Mouse (Mus musculus): ENCODE measurements at regions not wholly inside any gene's neighbourhood (a gene's known extent, or its start where the extent isn't known, plus 50 kb on each side); places are given as distances from the start of the nearest gene placed in this dataset.
A peak's percentile ranks its signal among the peaks of the same experiment; 100 is the strongest.

DNA sequence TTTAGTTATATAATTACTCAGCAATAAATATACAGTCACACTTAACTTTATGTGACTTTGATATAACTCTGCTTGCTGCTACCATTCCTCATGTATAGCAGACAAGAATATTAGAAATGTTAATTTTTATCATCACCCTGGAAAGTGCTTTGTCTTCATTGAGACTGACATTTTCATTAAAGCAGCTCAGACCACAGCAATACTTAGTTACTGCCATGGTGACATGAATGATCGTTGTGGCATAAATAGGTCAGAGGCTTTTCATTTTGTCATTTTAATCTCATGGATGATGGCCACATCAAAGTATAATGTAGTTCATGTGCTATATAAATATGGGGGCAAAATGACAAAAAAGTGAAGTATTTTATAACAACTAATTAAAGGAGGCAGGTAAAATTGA is 498.1 kb downstream of the Slc22a22 start:
- WGBS: 43% methylated on average over 1 of the region's 1 CpGs
- ATAC-seq: peak; percentile 58; the same call in 1 of the 2 replicates
- no peaks in the 10 kb centered on the region for H3K4me1 ChIP-seq (ENCODE audit: control insufficient read depth, insufficient read depth, low read depth, low read length)
- no peaks in the 10 kb centered on the region for H3K9me3 ChIP-seq (ENCODE audit: control insufficient read depth, low read length)
- H3K9ac ChIP-seq (ENCODE audit: low read depth, low read length): no peak overlapping the region
- no peaks in the 10 kb centered on the region for H3K27me3 ChIP-seq (replicated peaks; ENCODE audit: control insufficient read depth, insufficient read depth, low read length)
- no peak overlapping the region for H3K27ac ChIP-seq (ENCODE audit: low read depth, low read length)
- no peak overlapping the region for H3K4me3 ChIP-seq (ENCODE audit: low read length)
- no peak overlapping the region for H3K4me2 ChIP-seq (ENCODE audit: low read length)
- H3K36me3 ChIP-seq (ENCODE audit: control insufficient read depth, insufficient read depth, low read length): no peaks in the 10 kb centered on the region

DNA sequence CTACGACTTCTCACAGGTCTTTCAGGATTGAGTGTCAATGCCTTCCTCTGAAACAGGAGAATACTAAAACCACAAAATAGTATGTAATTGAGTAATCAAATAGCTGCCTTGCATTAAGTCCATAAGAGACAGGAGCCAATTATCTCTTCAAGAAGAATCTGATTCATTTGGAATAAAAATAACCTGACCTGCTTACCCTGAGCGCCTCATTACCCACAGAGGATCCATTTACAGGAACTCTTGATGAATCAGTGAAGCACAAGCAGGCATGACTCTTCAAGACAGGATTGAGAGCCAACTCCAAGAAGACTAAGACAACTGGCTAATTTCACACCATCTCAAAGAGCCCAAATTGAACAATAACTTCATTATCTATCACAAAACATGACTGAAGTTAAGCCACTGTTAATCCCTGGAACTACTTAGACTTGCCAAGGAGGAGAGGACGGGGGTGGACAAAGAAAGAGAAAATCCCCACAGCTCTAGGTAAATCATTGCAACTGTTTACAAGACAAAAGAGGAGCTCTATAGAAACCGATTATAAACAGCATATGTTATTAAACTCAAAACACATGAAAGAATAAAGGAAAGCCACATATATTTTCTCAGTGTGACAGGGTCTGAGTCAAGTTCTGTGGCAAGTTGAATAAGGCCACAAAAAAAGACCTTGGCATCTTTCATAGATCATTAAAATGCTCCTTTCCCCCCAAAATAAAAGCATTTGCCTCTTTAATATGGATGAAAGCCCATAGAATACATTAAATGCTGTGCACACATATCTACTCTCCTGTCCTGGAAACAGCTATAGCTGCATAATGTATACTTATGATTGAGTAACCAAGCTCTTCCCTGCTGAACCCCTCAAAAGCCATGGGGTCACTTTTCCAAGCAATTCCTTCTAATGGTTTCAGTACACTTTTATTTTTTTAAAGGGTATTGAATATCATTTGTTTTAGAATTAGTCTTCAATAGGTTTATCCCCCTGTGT is 501.7 kb downstream of the Slc22a22 start:
- H3K4me1 ChIP-seq (ENCODE audit: control insufficient read depth, insufficient read depth, low read depth, low read length): no peaks in the 10 kb centered on the region
- ATAC-seq: peak; percentile 52; the same call in 1 of the 2 replicates
- WGBS: 54% methylated on average over 4 of the region's 4 CpGs
- no peaks in the 10 kb centered on the region for H3K9me3 ChIP-seq (ENCODE audit: control insufficient read depth, low read length)
- no peaks in the 10 kb centered on the region for H3K27me3 ChIP-seq (replicated peaks; ENCODE audit: control insufficient read depth, insufficient read depth, low read length)
- H3K4me3 ChIP-seq (ENCODE audit: low read length): no peak overlapping the region
- no peak overlapping the region for H3K9ac ChIP-seq (ENCODE audit: low read depth, low read length)
- no peaks in the 10 kb centered on the region for H3K36me3 ChIP-seq (ENCODE audit: control insufficient read depth, insufficient read depth, low read length)
- no peak overlapping the region for H3K4me2 ChIP-seq (ENCODE audit: low read length)
- H3K27ac ChIP-seq (ENCODE audit: low read depth, low read length): no peak overlapping the region

DNA sequence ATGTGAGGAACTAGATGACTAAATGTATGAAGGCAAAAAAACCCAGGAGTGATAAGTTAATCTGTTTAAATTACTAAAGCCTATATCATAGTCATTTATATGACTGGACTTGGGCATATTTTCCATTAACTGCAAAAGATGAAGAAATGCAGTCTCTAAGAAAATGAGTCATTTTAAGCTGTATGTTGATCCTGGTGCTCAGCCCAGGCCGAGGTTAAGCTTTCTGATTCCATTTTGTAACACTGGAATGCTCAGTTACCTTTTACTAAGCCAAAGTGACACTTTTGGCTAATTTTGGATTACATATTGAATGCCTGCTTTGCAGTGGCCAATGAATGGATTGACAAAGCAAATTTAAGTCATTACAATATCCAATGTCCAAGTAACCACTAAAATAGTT is 507.3 kb downstream of the Slc22a22 start:
- no peaks in the 10 kb centered on the region for H3K36me3 ChIP-seq (ENCODE audit: control insufficient read depth, insufficient read depth, low read length)
- no peak overlapping the region for H3K27ac ChIP-seq (ENCODE audit: low read depth, low read length)
- no peak overlapping the region for H3K4me3 ChIP-seq (ENCODE audit: low read length)
- no peak overlapping the region for H3K4me2 ChIP-seq (ENCODE audit: low read length)
- H3K9ac ChIP-seq (ENCODE audit: low read depth, low read length): no peak overlapping the region
- no peaks in the 10 kb centered on the region for H3K9me3 ChIP-seq (ENCODE audit: control insufficient read depth, low read length)
- H3K4me1 ChIP-seq (ENCODE audit: control insufficient read depth, insufficient read depth, low read depth, low read length): no peaks in the 10 kb centered on the region
- WGBS: 78% methylated on average over 1 of the region's 1 CpGs
- no peaks in the 10 kb centered on the region for H3K27me3 ChIP-seq (replicated peaks; ENCODE audit: control insufficient read depth, insufficient read depth, low read length)
- no peak for ATAC-seq

DNA sequence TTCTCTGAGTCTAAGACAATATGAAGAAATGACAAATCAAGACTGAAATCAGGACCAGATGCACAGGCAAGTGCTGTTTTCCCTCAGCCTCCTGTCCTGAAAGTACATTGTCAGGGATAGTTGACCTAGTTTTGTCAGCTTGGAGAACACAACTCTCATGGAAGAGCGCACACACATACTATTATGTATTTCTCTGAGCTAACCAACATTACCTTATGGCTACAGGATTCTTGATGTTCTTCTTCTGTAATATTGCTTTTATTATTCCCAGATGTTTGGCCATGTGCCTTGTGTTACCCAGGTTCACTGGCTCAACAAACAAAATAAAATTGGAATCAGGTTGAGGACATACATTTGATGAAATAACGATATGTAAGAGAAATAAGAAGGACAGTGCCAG is 521.1 kb downstream of the Slc22a22 start:
- H3K4me3 ChIP-seq (ENCODE audit: low read length): no peak overlapping the region
- WGBS: 85% methylated on average over 2 of the region's 2 CpGs
- no peak overlapping the region for H3K4me2 ChIP-seq (ENCODE audit: low read length)
- H3K36me3 ChIP-seq (ENCODE audit: control insufficient read depth, insufficient read depth, low read length): no peaks in the 10 kb centered on the region
- no peaks in the 10 kb centered on the region for H3K9me3 ChIP-seq (ENCODE audit: control insufficient read depth, low read length)
- H3K27ac ChIP-seq (ENCODE audit: low read depth, low read length): no peak overlapping the region
- ATAC-seq: no peak
- H3K9ac ChIP-seq (ENCODE audit: low read depth, low read length): no peak overlapping the region
- H3K27me3 ChIP-seq (replicated peaks; ENCODE audit: control insufficient read depth, insufficient read depth, low read length): no peaks in the 10 kb centered on the region
- no peaks in the 10 kb centered on the region for H3K4me1 ChIP-seq (ENCODE audit: control insufficient read depth, insufficient read depth, low read depth, low read length)

DNA sequence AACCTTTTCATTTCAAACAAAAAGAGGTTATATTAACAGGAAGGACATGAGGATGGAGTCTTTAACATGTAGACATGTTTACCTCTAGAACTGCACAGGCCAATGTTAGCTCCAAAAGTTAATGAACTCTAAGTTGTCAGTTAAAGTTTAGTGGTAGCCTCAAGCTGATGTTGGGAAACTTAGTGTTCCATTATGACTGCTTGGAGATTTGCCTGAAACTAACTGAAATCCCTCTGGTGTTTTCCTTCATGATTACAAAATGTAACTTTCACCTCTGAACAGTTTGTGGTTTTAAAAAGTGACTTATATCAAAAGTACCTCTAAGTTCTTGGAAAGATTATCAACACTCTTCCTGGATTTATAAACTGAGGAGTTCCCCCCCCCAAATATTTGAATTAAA is 525.2 kb downstream of the Slc22a22 start:
- Histone ChIP-seq H3K36me3 (ENCODE audit: control insufficient read depth, insufficient read depth, low read length) (no peaks in the 10 kb centered on the region), H3K4me1 (ENCODE audit: control insufficient read depth, insufficient read depth, low read depth, low read length) (no peaks in the 10 kb centered on the region), H3K9me3 (ENCODE audit: control insufficient read depth, low read length) (no peaks in the 10 kb centered on the region), H3K4me2 (ENCODE audit: low read length) (no peak overlapping the region), H3K9ac (ENCODE audit: low read depth, low read length) (no peak overlapping the region), H3K27me3 (replicated peaks; ENCODE audit: control insufficient read depth, insufficient read depth, low read length) (no peaks in the 10 kb centered on the region), H3K27ac (ENCODE audit: low read depth, low read length) (no peak overlapping the region), H3K4me3 (ENCODE audit: low read length) (no peak overlapping the region)
- ATAC-seq: no peak

- no peaks in the 10 kb centered on the region for H3K36me3 ChIP-seq (ENCODE audit: control insufficient read depth, insufficient read depth, low read length)
- H3K27me3 ChIP-seq (replicated peaks; ENCODE audit: control insufficient read depth, insufficient read depth, low read length): no peaks in the 10 kb centered on the region
- no peak for ATAC-seq
- H3K4me1 ChIP-seq (ENCODE audit: control insufficient read depth, insufficient read depth, low read depth, low read length): no peaks in the 10 kb centered on the region
- H3K9me3 ChIP-seq (ENCODE audit: control insufficient read depth, low read length): no peaks in the 10 kb centered on the region
- 94% methylated on average over 2 of the region's 2 CpGs for WGBS
- H3K27ac ChIP-seq (ENCODE audit: low read depth, low read length): no peak overlapping the region
- H3K9ac ChIP-seq (ENCODE audit: low read depth, low read length): no peak overlapping the region
- H3K4me3 ChIP-seq (ENCODE audit: low read length): no peak overlapping the region
- H3K4me2 ChIP-seq (ENCODE audit: low read length): no peak overlapping the region
Observed at GRCm38 (mm10) chr15:56950824-56951223, 526.6 kb downstream of the Slc22a22 start.

DNA sequence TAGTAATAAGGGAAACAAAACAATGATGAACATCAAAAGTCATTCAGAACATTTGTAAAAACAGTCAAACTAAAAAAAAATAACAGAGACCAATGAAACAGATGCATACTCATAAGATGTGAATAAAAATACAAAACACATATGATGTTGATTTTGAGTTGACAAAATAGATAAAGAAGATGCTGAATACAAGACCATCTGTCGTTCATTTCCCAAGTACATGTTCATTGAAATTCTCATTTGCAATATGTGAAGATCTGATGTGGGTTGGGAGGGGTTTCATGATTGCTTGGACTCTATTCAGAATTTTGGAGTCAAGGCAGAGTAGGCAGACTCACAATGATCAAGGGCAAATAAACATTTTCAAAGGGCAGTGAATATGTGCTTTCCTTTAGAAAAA is 536.5 kb downstream of the Slc22a22 start:
- H3K27ac ChIP-seq (ENCODE audit: low read depth, low read length): no peak overlapping the region
- H3K36me3 ChIP-seq (ENCODE audit: control insufficient read depth, insufficient read depth, low read length): no peaks in the 10 kb centered on the region
- ATAC-seq: no peak
- H3K4me2 ChIP-seq (ENCODE audit: low read length): no peak overlapping the region
- H3K4me3 ChIP-seq (ENCODE audit: low read length): no peak overlapping the region
- no peaks in the 10 kb centered on the region for H3K27me3 ChIP-seq (replicated peaks; ENCODE audit: control insufficient read depth, insufficient read depth, low read length)
- H3K4me1 ChIP-seq (ENCODE audit: control insufficient read depth, insufficient read depth, low read depth, low read length): no peaks in the 10 kb centered on the region
- H3K9me3 ChIP-seq (ENCODE audit: control insufficient read depth, low read length): no peaks in the 10 kb centered on the region
- H3K9ac ChIP-seq (ENCODE audit: low read depth, low read length): no peak overlapping the region
- 92% methylated on average over 1 of the region's 1 CpGs for WGBS

DNA sequence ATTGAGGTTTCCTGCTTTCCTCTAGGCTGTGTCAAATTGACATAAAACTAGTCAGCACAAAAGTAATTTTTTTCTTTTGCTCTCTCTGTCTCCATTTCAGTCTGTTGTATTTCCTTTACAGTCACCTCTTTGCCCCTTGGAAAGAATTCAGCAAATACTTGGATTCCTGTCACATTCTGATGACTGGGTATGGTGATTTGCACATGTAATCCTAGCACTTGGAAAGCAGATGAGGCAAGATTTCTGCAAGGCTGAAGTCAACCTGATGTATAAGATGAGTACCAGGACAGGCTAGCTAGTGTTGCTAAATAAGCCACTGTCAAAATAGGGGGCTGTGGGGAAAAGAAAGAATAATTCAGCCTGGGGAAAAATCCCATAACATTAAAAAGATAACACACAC is 580.9 kb downstream of the Slc22a22 start:
- Histone ChIP-seq H3K4me1 (ENCODE audit: control insufficient read depth, insufficient read depth, low read depth, low read length) (no peaks in the 10 kb centered on the region), H3K4me3 (ENCODE audit: low read length) (no peak overlapping the region), H3K27ac (ENCODE audit: low read depth, low read length) (no peak overlapping the region), H3K4me2 (ENCODE audit: low read length) (no peak overlapping the region), H3K27me3 (replicated peaks; ENCODE audit: control insufficient read depth, insufficient read depth, low read length) (no peaks in the 10 kb centered on the region), H3K9me3 (ENCODE audit: control insufficient read depth, low read length) (no peaks in the 10 kb centered on the region), H3K36me3 (ENCODE audit: control insufficient read depth, insufficient read depth, low read length) (no peaks in the 10 kb centered on the region), H3K9ac (ENCODE audit: low read depth, low read length) (no peak overlapping the region)
- ATAC-seq: no peak

GRCm38 (mm10) chr15:56881501-56881900 is 595.9 kb downstream of the Slc22a22 start:
- 52% methylated on average over 5 of the region's 5 CpGs for WGBS
- H3K27ac ChIP-seq (ENCODE audit: low read depth, low read length): no peak overlapping the region
- H3K4me1 ChIP-seq (ENCODE audit: control insufficient read depth, insufficient read depth, low read depth, low read length): no peaks in the 10 kb centered on the region
- no peak overlapping the region for H3K4me2 ChIP-seq (ENCODE audit: low read length)
- H3K9ac ChIP-seq (ENCODE audit: low read depth, low read length): no peak overlapping the region
- H3K27me3 ChIP-seq (replicated peaks; ENCODE audit: control insufficient read depth, insufficient read depth, low read length): no peaks in the 10 kb centered on the region
- ATAC-seq: no peak
- H3K9me3 ChIP-seq (ENCODE audit: control insufficient read depth, low read length): peaks cover 4% of the 10 kb centered on the region; the same call in 1 of the 2 replicates
- no peaks in the 10 kb centered on the region for H3K36me3 ChIP-seq (ENCODE audit: control insufficient read depth, insufficient read depth, low read length)
- no peak overlapping the region for H3K4me3 ChIP-seq (ENCODE audit: low read length)

All from hindbrain, embryonic 16.5 days (tissue).